Mouse (Mus musculus) ZHBTc4 (cell line): ENCODE measurements around the gene Ndn.

Experiments
- DNase-seq: peaks from one replicate; pipeline ENCODE4 v3.0.0-alpha.2; 2011; ENCODE audit warnings: low read depth, low spot score

Gene Ndn

GRCm38 (mm10) chr7:62346269-62346668, at the start of gene Ndn:
Gene Ndn (plus strand): TSS chr7:62346569.
- DNase-seq: no peak

DNA sequence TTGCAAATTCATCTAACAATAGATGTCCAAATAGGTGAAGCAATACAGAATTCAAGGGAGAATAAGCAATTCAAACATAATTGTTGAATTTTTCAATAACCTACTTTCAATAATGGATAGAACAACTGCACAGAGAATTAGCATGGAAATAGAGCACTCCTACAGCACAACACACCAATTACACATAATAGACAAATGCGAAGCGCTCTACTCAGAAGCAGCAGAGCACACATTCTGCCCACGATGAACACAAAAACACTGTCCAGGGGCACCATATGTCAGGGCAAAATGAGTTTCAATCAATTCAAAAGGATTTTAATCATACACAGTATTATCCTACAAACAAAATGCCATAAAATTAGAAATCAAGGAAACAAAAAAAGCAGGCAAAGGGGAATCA, 43.9 kb upstream of the Ndn start:
- no peak for DNase-seq

GRCm38 (mm10) chr7:62306896-62307614, 39.3 kb upstream of the Ndn start:
- no peak for DNase-seq

DNA sequence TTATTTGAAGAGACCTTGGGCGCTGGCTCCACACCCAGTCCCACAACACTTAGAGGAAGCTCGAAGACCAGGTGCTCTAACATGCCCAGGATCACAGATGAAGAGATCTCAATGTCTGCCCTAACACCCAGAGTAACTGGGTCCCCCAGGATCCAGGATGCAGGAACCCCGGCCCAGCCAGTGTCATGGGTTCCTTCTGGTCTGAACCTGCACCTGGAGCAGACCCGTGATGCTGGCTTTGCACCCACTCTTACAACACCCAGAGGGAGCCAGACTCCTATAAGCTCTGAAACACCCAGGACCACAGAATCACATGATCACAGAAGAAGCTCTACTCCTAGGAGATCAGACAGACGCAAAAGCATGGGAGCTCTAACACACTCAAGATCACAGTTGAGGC, 29.6 kb upstream of the Ndn start:
- DNase-seq: no peak

- DNase-seq: no peak
Measured at GRCm38 (mm10) chr7:62345411-62345810, 958 bp upstream of the Ndn start.

GRCm38 (mm10) chr7:62348106-62348803, 1.9 kb downstream of the Ndn start:
- DNase-seq: peak; percentile 90

DNA sequence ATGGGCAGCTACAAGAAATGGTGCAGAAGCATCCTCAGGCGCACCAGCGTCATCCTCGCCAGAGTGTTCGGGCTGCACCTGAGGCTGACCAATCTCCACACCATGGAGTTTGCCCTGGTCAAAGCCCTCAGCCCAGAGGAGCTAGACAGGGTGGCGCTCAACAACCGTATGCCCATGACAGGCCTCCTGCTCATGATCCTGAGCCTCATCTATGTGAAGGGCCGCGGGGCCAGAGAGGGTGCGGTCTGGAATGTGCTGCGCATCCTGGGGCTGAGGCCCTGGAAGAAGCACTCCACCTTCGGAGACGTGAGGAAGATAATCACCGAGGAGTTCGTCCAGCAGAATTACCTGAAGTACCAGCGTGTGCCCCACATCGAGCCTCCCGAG, 2.4 kb downstream of the Ndn start:
- peak; percentile 34 for DNase-seq

- DNase-seq: no peak
Measured at GRCm38 (mm10) chr7:62351266-62351665, 4.9 kb downstream of the Ndn start.

GRCm38 (mm10) chr7:62365039-62365636, 18.8 kb downstream of the Ndn start:
- no peak for DNase-seq

DNA sequence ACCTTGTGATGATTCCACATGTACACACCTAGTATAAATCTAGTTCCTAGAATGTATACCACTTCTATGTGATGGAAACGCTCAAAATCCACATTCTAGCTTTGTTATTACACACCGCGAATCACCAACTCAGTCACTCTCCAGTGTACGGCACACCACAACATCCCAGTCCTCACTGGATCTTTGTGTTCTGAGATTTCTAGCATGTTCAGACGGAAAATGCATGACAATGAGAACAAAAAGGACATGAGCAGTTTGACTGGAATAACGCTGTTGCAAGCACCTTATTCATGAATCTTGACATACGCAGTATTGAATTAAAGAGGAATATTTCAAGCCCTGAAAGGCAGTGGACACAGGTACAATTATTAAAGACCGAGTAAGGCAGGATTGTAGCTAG, 20.4 kb downstream of the Ndn start:
- DNase-seq: no peak

- DNase-seq: peak; percentile 47
Measured at GRCm38 (mm10) chr7:62375658-62376057, 29.3 kb downstream of the Ndn start.

DNA sequence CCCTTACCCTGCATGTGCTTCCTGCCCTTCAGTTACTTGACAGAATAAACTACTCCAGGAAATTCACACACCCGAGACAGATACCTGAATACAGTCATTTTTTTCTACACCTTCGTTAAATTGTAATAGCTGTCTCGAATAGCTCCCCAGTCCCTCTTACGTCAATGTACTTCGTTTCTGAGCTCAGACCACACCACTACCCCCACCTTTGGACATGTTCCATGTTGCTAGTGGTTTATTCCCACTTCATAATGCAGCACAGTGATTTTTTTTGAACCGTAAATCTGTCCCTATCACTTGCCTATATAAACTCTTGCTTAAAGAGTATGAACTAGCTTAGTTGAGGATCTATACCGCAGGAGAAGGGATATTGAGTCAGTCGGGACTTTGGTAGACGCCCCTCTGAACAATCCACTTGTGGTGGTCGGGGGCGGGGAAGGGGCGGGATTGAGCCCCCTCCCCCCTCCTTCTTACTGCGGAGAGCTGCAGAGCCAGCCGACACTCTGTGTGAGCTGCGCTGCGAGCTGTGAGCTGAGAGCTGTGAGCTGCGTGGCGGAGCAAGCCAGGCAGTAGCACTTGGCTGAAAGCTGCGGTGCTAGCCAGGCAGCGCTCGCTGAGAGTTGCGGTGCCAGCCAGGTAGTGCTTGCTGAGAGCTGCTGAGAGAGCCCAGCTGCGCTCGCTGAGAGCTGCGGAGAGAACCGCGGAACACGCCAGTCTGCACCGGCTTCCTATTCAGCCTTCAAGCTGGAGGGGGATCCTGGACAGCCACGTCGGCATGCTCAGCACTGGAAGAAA, 30.3 kb downstream of the Ndn start, which contains the start of gene Magel2:
Gene Magel2 (plus strand): TSS at position 501 of the 795 bp plus-strand sequence.
- DNase-seq: peak; percentile 62

DNA sequence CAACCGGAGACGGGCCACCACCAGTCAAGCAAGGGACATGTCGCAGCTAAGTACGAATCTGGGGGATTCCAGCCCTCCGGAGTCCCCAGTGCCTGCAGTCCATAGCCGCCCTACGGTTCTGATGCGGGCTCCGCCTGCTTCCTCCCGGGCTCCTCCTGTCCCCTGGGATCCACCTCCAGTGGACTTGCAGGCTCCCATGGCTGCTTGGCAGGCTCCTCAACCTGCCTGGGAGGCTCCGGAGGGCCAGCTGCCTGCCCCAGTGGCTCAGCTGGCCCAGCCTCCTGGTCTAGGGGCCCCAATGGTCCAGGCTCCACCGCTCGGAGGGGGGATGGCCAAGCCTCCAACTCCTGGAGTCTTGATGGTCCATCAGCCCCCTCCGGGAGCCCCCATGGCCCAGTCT, 30.9 kb downstream of the Ndn start:
- no peak for DNase-seq

- DNase-seq: no peak
Measured at GRCm38 (mm10) chr7:62378529-62378928, 32.2 kb downstream of the Ndn start.

DNA sequence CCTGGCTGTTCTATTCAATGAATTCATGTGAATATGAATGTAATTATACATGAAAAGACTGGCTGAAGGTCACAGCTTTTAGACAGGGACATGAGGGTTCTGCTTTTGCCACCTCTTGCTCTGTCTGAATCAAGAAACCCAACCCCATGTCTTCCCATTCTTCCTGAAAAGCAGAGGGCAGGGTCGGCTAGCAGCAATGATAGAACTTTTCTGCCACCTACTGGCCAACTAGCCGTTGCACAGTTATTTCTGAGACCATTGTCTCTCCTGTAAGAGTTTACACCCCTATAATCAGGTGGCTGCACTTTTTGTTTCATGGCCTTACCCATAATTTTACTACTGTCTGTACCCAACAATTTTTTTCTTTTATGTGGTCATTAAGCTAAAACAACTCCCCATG, 36.0 kb downstream of the Ndn start:
- peak; percentile 67 for DNase-seq

DNA sequence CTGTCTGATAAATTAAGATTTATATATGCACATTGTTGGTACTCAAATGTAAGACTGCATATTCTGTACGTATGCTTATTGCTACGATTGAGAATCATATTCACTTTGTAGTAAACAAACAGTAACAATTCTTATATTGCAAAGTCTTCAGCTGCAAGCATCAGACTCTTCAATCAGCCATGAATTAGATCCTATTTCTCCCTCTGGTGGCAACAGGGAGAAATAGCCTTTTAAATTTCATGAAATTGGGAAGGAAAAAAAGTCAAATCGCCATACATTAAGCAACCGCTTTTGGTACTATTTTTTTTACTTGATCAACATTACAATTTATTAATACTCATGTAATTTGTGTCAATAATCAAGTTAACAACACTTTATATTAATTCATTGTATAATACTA, 41.9 kb downstream of the Ndn start:
- no peak for DNase-seq

- DNase-seq: no peak
Measured at GRCm38 (mm10) chr7:62392202-62392601, 45.8 kb downstream of the Ndn start.
